Mouse (Mus musculus) limb, embryonic 10.5 days (tissue): ENCODE measurements around the gene Kmt2d. TPM values are rescaled to one million over a fixed set of nuclear protein-coding genes. Genes with fewer than 3 reads are reported as not detected.
A peak's percentile ranks its signal among the peaks of the same experiment; 100 is the strongest.
"Not testable (repeated sequence)": the region's sequence is repeated elsewhere in the genome, so short reads cannot be mapped to it uniquely, and the experiment has no call there.

Experiments
- DNase-seq: peaks from one replicate; pipeline ENCODE4 v3.0.0-alpha.2; 2017; ENCODE audit warnings: low spot score
- H3K27ac ChIP-seq: fragments of 300-500 bp; sonication (generic); 2 replicates; pipeline ENCODE4 v1.5.1; 2016; ENCODE audit warnings: mild to moderate bottlenecking
- H3K27me3 ChIP-seq: fragments of 300-500 bp; sonication (generic); 2 replicates; pipeline ENCODE4 v1.6.1; 2016; ENCODE audit warnings: low read depth, mild to moderate bottlenecking; ENCODE audit not compliant: poor library complexity, severe bottlenecking
- H3K36me3 ChIP-seq: fragments of 300-500 bp; sonication (generic); 2 replicates; pipeline ENCODE4 v1.6.1; 2016; ENCODE audit warnings: mild to moderate bottlenecking, moderate library complexity
- H3K4me1 ChIP-seq: fragments of 300-500 bp; sonication (generic); 2 replicates; pipeline ENCODE4 v1.6.1; 2016
- H3K4me3 ChIP-seq: fragments of 300-500 bp; sonication (generic); 2 replicates; pipeline ENCODE4 v1.5.1; 2016; ENCODE audit warnings: mild to moderate bottlenecking, moderate library complexity
- H3K9me3 ChIP-seq: fragments of 300-500 bp; sonication (generic); replicated peaks from 2 replicates; pipeline ENCODE4 v1.6.1; 2016; ENCODE audit warnings: mild to moderate bottlenecking
- WGBS: fragments of 180-500 bp; shearing (Covaris S2); methylation state at CpG from one replicate; pipeline ENCODE4 v1.1.7; 2016; 5-methylcytosine and 5-hydroxymethylcytosine counted together
- polyA plus RNA-seq: library from polyadenylated mRNA; unstranded; fragments of >200 nt; fragmentation: Nextera tagmentation; extraction: Ambion mirVana; gene quantifications from 2 replicates; pipeline ENCODE4 v1.2.1, GENCODE M21; 2016

The Kmt2d gene
- polyA plus RNA-seq = 12.6 and 13.6 TPM in 2 replicates

DNA sequence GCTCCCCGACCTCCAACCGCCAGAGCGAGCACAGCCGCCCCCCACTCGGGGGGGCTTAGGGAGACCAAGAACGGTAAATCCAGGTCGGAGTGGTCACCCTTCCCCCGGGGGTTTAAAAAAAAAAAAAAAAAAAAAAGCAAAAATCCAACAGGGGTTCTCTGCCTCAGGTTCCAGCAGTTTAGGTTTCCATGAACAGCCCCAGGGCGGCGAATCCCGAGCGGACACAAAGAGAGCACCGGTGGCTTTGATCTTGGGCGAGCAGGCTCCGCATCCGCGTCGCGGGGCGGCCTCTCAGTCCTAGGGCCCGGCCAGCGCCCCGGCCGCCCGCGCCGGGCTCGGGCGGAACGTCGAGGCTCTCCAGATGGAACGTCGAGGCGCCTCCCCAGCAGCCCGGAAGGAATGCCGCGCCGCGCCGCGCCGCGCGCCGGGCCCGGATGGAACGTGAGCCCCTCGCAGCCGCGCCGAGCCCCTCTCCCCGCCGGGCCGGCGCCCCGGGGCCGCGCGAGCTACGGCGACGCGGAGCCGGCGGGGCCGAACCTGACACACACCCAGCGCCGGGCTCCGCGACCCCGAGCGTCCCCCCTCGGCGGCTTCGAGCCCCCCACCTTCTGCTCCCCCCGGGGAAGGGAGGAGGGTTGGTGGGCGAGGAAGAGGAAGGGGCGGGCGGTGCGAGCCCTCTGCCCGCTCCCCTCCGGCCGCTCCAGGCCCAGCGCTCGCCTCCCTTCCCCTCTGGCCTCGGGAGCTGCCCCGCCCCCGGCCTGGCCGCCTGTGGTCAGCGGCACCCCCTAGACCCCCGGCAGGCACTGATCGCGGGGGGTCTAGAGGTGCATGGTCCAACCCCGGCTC lies at the start of gene Kmt2d:
Kmt2d (minus strand) TSS at position 135 of the 846 bp plus-strand sequence.
- Histone ChIP-seq H3K27me3 (no peaks in the 10 kb centered on the region), H3K4me1 (peaks cover 39% of the 10 kb centered on the region), H3K27ac (peak within 1 kb of the TSS; percentile 98), H3K9me3 (no peaks in the 10 kb centered on the region), H3K4me3 (peak within 1 kb of the TSS; percentile 99), H3K36me3 (peaks cover 31% of the 10 kb centered on the region)
- under 1% methylated on average over 87 of the region's 94 CpGs for WGBS
- no peak for DNase-seq

DNA sequence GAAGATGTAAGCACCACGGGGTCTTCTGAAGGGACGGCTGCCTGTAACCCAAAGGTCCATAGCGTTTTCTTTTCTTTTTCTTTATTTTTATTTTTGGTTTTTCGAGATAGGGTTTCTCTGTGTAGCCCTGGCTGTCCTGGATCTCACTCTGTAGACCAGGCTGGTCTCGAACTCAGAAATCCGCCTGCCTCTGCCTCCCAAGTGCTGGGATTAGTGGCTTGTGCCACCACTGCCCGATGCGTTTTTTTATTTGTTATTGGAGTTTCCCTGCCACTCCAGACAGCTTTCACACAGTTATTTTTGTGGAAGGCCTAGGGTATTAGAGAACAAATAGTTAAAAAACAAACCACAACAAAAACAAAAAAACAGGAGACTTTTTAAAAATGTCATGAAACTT lies 47.5 kb upstream of the Kmt2d start:
- WGBS = 27% methylated on average over 8 of the region's 8 CpGs
- peak overlapping the region; percentile 94 for H3K27ac ChIP-seq
- H3K27me3 ChIP-seq = not testable (repeated sequence)

DNA sequence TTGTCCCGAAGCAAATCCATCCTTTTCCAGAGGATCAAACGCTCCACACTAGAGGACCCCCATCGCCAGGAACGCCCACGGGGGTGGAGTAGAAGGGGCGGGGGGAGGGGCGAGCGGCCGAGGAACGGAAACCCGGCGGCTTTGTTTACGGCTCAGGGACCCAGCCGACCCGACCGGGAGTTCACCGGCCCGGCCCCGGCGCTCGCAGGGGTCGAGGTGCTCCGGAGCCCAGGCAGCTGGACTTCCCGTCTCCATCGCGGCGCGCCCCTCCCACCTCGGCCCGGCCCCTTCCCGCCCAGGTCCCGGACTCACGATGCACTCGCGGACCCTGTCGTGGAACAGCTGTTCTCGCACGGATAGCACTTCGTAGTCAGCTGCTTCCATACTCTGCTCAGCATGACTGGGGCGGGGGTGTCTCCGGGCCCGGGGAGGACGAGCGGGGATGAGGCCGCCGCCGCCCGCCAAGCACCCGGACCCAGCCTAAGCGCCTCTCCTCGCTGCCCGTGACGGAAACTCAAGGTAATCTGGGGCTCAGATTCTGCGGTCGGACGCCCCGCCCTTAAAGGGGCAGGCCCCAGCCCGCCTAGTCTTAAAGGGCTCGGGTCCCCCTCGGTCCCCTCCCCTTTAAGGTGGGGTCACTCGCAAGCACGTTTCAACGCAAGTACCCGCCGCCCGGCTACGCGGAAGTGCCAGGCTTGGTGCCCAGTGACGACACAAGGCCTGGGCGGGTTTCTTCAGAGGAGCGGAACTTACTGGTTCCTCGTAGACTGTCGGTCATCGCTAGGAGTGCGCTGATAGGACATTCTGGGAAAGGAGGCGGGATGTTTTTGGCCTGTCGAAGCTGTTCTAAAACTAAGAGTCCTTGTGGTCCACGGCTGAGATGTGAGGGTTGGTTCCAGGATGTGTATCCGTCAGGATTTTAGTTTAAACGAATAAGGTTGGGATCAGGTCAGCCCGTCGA lies 46.8 kb upstream of the Kmt2d start, which contains the start of gene Lmbr1l:
Lmbr1l (minus strand) TSS at position 694 of the 961 bp plus-strand sequence.
- H3K27me3 ChIP-seq = no peaks in the 10 kb centered on the region
- WGBS = under 1% methylated on average over 79 of the region's 82 CpGs

More for the DNA sequence above, 47.5 kb upstream of the Kmt2d start:
- H3K4me3 ChIP-seq = peak overlapping the region; percentile 80
- not testable (repeated sequence) for H3K9me3 ChIP-seq, DNase-seq
- peaks cover 20% of the 10 kb centered on the region for H3K4me1 ChIP-seq
- H3K36me3 ChIP-seq = peaks cover 27% of the 10 kb centered on the region

GRCm38 (mm10) chr15:98917091-98917490 lies 46.1 kb upstream of the Kmt2d start:
- peaks cover 41% of the 10 kb centered on the region for H3K36me3 ChIP-seq
- H3K4me1 ChIP-seq = peaks cover 20% of the 10 kb centered on the region
- H3K27ac ChIP-seq = peak overlapping the region; percentile 94
- no peaks in the 10 kb centered on the region for H3K27me3 ChIP-seq
- DNase-seq = no peak
- peak overlapping the region; percentile 80 for H3K4me3 ChIP-seq
- H3K9me3 ChIP-seq = no peaks in the 10 kb centered on the region
- WGBS = under 1% methylated on average over 14 of the region's 14 CpGs

More for the DNA sequence above, 46.8 kb upstream of the Kmt2d start, which contains the start of gene Lmbr1l:
- peak; percentile 96 for DNase-seq
- peaks cover 33% of the 10 kb centered on the region for H3K36me3 ChIP-seq
- no peaks in the 10 kb centered on the region for H3K9me3 ChIP-seq
- peak within 1 kb of the TSS; percentile 80 for H3K4me3 ChIP-seq
- H3K27ac ChIP-seq = peak within 1 kb of the TSS; percentile 94
- H3K4me1 ChIP-seq = peaks cover 20% of the 10 kb centered on the region

- H3K27me3 ChIP-seq = no peaks in the 10 kb centered on the region
- no peak for DNase-seq
- peaks cover 20% of the 10 kb centered on the region for H3K4me1 ChIP-seq
- WGBS = 85% methylated on average over 4 of the region's 4 CpGs
- H3K36me3 ChIP-seq = peaks cover 47% of the 10 kb centered on the region
- no peaks in the 10 kb centered on the region for H3K9me3 ChIP-seq
- H3K27ac ChIP-seq = no peak overlapping the region
- H3K4me3 ChIP-seq = peak overlapping the region; percentile 80
These were observed 45.0 kb upstream of the Kmt2d start for GRCm38 (mm10) chr15:98916016-98916415.

- peaks cover 20% of the 10 kb centered on the region for H3K4me1 ChIP-seq
- H3K36me3 ChIP-seq = peaks cover 58% of the 10 kb centered on the region
- DNase-seq = no peak
- H3K27me3 ChIP-seq = no peaks in the 10 kb centered on the region
- no peak overlapping the region for H3K27ac ChIP-seq
- H3K9me3 ChIP-seq = no peaks in the 10 kb centered on the region
- 93% methylated on average over 6 of the region's 6 CpGs for WGBS
- H3K4me3 ChIP-seq = no peak overlapping the region
These were observed 43.9 kb upstream of the Kmt2d start for GRCm38 (mm10) chr15:98914903-98915302.

- Histone ChIP-seq H3K36me3 (peaks cover 72% of the 10 kb centered on the region), H3K27me3 (peaks cover 12% of the 10 kb centered on the region), H3K27ac (no peak overlapping the region), H3K4me3 (no peak overlapping the region), H3K9me3 (no peaks in the 10 kb centered on the region), H3K4me1 (no peaks in the 10 kb centered on the region)
- peak; percentile 74 for DNase-seq
- 31% methylated on average over 10 of the region's 10 CpGs for whole genome bisulfite sequencing
These were observed 33.7 kb upstream of the Kmt2d start for GRCm38 (mm10) chr15:98904692-98905091.

DNA sequence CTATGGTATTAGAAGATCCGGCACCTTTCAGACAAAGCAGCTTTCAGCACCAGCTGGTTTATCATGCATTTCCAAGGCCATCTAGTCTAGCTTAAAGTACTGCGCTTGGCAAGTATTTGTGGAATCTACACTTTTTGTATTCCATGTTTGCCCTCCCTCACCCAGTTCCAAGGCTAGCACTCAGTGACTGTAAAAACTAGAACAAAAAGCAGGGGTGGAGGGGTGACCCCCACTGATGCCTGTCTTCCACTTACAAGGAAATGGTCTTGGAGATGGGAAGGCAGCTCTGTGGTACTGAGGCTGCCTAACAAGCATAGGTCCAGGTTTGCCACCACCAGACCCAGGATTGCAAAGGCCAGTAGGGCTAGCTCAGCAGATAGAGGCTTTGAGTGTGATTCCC lies 31.6 kb upstream of the Kmt2d start:
- 94% methylated on average over 2 of the region's 2 CpGs for WGBS
- Histone ChIP-seq H3K36me3 (peaks cover 51% of the 10 kb centered on the region), H3K27me3 (peaks cover 33% of the 10 kb centered on the region), H3K4me3 (no peak overlapping the region), H3K27ac (no peak overlapping the region), H3K4me1 (peaks cover 11% of the 10 kb centered on the region), H3K9me3 (no peaks in the 10 kb centered on the region)
- no peak for DNase-seq

DNA sequence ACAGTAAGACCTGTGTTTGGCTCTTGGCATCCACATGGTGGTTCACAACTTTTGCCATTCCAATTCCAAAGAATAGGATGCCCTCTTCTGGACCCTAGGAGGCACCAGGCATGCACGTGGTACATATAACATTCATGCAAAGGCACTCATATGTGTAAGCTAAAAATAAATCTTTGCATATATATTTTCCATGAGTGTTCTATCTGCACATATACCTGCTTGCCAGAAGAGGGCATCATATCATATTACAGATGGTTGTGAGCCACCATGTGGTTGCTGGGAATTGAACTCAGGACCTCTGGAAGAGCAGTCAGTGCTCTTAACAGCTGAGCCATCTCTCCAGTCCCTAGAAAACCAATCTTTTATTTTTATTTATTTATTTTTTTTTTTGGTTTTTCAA lies 30.5 kb upstream of the Kmt2d start:
- no peak for DNase-seq
- H3K4me1 ChIP-seq = peaks cover 18% of the 10 kb centered on the region
- no peaks in the 10 kb centered on the region for H3K9me3 ChIP-seq
- H3K27me3 ChIP-seq = peaks cover 44% of the 10 kb centered on the region
- H3K36me3 ChIP-seq = peaks cover 41% of the 10 kb centered on the region
- H3K27ac ChIP-seq = no peak overlapping the region
- 60% methylated on average over 1 of the region's 1 CpGs for WGBS
- H3K4me3 ChIP-seq = no peak overlapping the region

GRCm38 (mm10) chr15:98897928-98898800 lies 27.2 kb upstream of the Kmt2d start, which contains the start of gene Dhh:
Gene Dhh (minus strand): TSS chr15:98898540.
- Histone ChIP-seq H3K9me3 (no peaks in the 10 kb centered on the region), H3K4me3 (peak within 1 kb of the TSS; percentile 38), H3K4me1 (peaks cover 47% of the 10 kb centered on the region), H3K27me3 (peaks cover 77% of the 10 kb centered on the region), H3K36me3 (peaks cover 9% of the 10 kb centered on the region), H3K27ac (0 out of 2 replicates have a peak within 1 kb of the TSS, but pooled peaks have one; percentile 10)
- peak; percentile 70 for DNase-seq
- WGBS = 1% methylated on average over 41 of the region's 41 CpGs

DNA sequence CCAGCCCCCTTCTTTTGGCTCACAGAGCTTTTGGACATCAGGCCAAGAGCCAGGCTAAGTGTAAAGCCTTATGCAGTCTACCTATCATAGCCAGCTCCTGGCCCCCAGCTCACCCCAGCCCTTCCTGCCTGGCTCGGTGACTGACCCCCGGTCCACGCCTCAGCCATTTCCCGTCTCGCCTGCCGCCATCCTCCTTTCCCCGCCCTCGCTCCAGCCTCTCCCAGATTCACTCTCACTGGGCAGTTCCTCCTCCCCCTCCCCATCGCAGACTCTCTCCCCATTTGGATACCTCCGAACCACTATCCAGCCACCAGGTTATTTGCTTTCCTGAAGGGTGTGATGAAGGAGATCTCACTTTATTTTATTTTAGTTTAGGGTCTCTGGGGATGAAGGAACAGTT lies 26.5 kb upstream of the Kmt2d start:
- DNase-seq = peak; percentile 49
- Histone ChIP-seq H3K9me3 (no peaks in the 10 kb centered on the region), H3K27me3 (peaks cover 84% of the 10 kb centered on the region), H3K4me1 (peaks cover 47% of the 10 kb centered on the region), H3K27ac (no peak overlapping the region), H3K36me3 (0 out of 2 replicates have a peak, but pooled peaks cover 3% of the 10 kb centered on the region), H3K4me3 (peak overlapping the region; percentile 38)
- 2% methylated on average over 10 of the region's 10 CpGs for WGBS
